Mouse (Mus musculus) gastrocnemius, postnatal 4 days (tissue): ENCODE measurements around the gene Epx. TPM values are rescaled to one million over a fixed set of nuclear protein-coding genes. Genes with fewer than 3 reads are reported as not detected.
A peak's percentile ranks its signal among the peaks of the same experiment; 100 is the strongest.
"Not testable (repeated sequence)": the region's sequence is repeated elsewhere in the genome, so short reads cannot be mapped to it uniquely, and the experiment has no call there.

Experiments used
- DNase-seq, 2 experiments: peaks; one replicate each; pipeline ENCODE4 v3.0.0; 2021 to 2022; ENCODE audit warnings: low spot score in 2 of 2, mixed read lengths in 2 of 2
- long read RNA-seq, 2 experiments: library from polyadenylated mRNA; stranded (forward); transcript quantifications; one replicate each; pipeline ENCODE4 v2.0.0; 2021
- total RNA-seq, 2 experiments: library from RNA; stranded (reverse); gene quantifications; 2 replicates each; pipeline ENCODE4 v1.2.3; 2021

The Epx gene
- total RNA-seq: not detected
- long read RNA-seq, experiment 1: 0 reads
- long read RNA-seq, experiment 2: 0 reads

- no peak for DNase-seq
Observed at GRCm38 (mm10) chr11:87875436-87875835, at the start of gene Epx. Gene Epx, minus strand, starts transcription at chr11:87875536.

- no peak for DNase-seq
Observed at GRCm38 (mm10) chr11:87920966-87921365, 45.6 kb upstream of the Epx start, which contains the start of gene Olfr464. Gene Olfr464, minus strand, starts transcription at chr11:87920967.

GRCm38 (mm10) chr11:87920301-87920700 is 45.0 kb upstream of the Epx start:
- DNase-seq: no peak

GRCm38 (mm10) chr11:87916005-87916404 is 40.7 kb upstream of the Epx start:
- DNase-seq: no peak

DNA sequence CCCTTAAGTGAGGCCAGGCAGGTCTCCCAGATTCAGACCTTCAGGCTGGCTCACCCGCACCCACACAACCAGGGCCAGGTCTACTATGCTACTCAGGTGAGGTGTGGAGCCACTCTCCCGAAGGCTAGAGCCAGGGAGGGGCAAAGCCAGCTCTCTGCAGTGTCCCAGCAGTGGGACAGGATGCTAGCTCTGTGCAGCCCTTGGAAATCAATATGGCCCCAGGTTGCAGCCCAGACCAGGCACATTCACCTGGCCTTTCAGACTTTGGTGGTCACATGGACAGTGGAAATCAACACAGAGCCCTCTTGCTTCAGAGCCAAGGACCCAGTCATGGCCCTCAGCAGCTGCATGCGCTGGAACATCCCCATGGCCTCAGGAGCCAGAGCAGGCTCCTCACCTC is 29.0 kb upstream of the Epx start:
- DNase-seq: no peak

- DNase-seq: no peak
Observed at GRCm38 (mm10) chr11:87897287-87897686, 22.0 kb upstream of the Epx start, which contains the start of gene Olfr463. Gene Olfr463, minus strand, starts transcription at chr11:87897387.

- no peak for DNase-seq
Observed at GRCm38 (mm10) chr11:87892168-87892567, 16.8 kb upstream of the Epx start, which contains the start of gene Olfr462. Gene Olfr462, minus strand, starts transcription at chr11:87892268.

DNA sequence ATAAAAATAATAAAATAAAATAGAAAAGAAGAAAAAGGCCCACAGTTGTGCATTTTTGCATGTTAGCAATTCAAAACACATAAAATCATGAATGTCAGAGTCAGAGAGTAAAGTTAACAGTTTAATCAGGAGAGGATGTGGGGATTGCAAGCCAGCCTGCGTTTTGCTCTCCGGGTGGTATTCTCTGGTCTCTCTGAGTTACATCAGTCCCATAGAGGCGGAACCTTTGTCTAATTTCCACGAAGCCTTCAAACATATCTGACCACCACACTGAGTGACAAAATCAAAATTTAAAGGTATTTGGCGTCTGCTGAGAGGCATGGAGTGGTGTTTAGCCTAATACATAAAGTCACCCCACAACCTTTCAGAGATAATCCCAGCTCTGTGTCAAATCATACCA is 9.5 kb upstream of the Epx start:
- DNase-seq: no peak

GRCm38 (mm10) chr11:87883493-87883892 is 8.2 kb upstream of the Epx start:
- DNase-seq: no peak

- DNase-seq: no peak
Observed at GRCm38 (mm10) chr11:87881714-87882113, 6.4 kb upstream of the Epx start.

DNA sequence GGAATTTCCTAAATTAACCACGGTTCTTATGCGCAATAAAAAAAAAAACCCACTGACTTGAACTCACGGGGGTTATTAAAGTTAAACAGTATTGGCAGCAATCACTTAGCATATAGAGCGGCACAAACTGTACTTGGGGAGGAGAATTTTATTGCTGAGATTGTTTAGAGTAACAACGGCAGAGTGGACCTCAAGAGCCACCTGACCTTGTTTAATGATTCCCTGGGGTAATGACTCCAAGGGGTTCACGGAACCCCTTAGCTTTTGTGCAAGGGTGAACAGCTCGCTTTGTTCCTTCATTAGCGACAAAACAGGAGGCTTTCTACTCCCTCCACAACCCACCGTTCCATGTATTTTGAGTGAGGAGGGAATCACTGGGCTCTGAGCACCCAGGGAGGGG is 4.5 kb upstream of the Epx start:
- no peak for DNase-seq

DNA sequence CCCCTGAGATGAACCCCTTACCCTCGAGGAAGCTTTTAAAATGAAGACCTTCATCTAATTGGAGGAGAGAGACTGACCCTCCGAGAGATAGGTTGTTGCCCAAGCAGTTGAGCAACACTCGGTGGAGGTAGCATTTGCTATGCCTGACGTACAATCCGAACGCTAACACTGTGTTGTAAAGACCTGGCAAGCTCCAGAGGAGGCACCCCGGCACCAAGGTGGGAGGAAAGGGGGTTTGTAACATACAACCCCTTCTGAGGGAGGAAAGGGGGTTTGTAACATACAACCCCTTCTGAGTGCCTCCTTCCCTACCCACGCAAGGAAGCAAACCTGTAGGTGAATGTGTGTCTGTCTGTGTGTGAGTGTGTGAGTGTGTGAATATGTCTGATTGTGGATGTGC is 3.6 kb downstream of the Epx start:
- DNase-seq: no peak

GRCm38 (mm10) chr11:87870096-87870495 is 5.2 kb downstream of the Epx start:
- DNase-seq: no peak

DNA sequence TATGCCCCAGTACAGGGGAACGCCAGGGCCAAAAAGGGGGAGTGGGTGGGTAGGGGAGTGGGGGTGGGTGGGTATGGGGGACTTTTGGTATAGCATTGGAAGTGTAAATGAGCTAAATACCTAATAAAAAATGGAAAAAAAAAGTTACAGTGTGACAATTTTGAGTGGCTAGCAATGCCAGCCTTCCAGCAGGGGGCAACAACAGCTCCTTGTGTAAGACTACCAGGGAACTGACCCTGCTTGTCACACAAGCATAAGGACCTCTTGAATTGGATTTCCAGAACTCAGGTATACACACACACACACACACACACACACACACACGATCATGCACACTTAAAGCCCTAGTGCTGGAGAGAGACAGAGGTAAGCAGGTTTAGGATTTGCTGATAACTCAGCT is 8.4 kb downstream of the Epx start:
- not testable (repeated sequence) for DNase-seq

GRCm38 (mm10) chr11:87862805-87863204 is 12.5 kb downstream of the Epx start:
- no peak for DNase-seq

DNA sequence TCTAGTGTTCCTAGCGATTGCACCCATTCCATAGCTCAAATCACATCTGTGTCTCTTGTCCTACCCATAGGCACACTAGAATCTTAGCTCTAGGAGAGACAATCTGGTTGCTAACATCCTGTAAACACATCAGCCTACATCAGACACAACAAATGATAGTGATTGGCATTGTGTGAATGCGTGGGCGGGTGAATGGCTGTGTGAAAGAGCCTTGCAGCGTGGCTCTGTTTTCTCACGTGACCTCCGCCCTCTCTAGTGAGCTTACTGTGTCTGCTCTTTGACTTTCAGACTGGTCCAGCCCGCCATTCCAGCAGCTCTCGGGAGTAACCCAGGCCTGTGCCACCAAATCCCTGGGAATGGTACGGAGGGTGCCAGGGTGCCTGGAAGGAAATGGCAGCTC is 14.9 kb downstream of the Epx start:
- no peak for DNase-seq

DNA sequence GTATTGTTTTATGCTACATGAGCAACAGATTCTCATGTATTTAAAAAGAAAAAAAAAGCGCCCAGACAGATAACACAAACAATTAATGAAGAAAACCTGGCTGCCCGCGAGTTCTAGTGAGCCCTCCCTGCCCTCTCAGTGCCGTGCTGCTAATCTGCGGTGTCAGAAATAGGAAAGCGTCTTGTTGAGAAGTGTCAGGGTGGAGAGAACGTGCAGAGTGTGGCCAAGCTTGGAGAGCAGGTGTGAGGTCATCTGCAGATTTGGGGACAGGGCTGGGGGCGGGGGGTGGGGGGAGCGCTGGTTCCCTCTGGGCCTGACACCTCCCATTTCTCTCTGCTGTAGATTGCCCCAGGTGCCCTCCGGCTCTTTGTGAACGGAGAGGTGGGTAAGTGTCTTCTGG is 16.1 kb downstream of the Epx start:
- no peak for DNase-seq

DNA sequence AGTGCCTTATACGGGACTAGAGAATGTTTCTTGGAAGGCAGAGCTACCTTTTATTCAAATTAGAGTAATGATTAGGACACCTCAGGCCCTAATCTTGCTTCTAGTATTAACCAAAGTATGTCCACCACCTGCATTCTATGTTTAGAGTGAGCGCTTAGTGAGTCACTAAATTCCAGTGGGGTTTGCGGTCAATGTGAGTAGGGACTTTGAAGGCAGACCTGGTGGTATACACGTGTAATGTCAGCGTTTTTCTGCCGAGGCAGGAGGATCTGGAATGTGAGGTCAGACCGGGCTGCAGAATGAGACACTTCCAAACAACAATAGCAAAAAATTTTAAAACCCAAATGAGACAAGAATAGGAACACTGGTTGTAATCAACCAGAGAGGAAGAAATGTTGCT is 20.8 kb downstream of the Epx start:
- no peak for DNase-seq

- no peak for DNase-seq
Observed at GRCm38 (mm10) chr11:87853597-87853954, 21.8 kb downstream of the Epx start.

- DNase-seq: peak; percentile 81 to 92
Observed at GRCm38 (mm10) chr11:87852690-87853596, 22.4 kb downstream of the Epx start, which contains the start of gene Mks1. Gene Mks1, plus strand, starts transcription at chr11:87853215.

DNA sequence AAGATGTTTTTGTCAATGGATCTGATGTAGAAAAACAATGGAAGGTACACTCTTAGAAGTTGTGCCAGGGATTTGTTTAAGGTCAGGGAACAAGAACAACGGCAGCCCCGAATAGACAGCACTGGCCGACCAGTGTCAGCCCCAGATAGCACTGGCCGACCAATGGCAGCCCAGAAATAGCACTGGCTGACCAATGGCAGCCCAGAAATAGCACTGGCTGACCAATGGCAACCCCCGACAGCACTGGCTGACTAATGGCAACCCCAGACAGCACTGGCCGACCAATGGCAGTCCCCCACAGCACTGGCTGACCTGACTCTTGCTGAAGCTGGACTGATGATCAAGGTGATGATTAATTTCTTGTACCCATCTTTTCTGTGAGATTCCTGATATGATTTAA is 27.5 kb downstream of the Epx start:
- no peak for DNase-seq

DNA sequence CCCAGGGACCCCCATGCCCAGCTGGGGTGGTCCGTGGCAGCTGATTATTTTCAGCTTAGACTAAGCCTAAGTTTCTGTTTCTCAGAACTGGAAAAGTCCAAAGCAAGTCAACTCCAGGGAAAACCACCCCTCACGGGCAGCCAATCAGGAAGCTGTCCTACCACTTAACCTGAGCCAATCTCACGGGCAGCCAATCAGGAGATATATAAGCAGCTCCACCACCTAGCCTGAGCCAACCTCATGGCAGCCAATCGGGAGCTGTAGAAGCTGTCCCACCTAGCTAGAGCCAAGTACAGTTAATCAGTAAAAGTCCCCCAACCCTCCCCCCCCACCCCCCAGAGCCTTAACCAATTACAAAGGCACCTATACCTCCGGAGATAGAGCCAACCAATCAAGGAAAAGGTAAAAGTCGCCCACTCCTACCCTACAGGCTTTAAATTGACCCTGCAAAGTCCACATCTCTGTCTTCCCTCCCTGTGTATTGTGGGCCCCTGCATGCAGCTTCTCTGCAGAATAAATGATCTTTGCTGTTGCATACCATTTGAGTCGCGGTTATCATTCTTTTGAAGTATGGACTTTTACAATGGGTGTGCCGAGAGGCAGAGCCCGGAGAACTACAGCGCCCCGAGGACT is 28.3 kb downstream of the Epx start:
- DNase-seq: no peak
